Mouse (Mus musculus): ENCODE measurements around the gene Prdm10. TPM values are rescaled to one million over a fixed set of nuclear protein-coding genes. Genes with fewer than 3 reads are reported as not detected.

Gene Prdm10
- polyA plus RNA-seq, 1 experiment = 6.0 TPM

DNA sequence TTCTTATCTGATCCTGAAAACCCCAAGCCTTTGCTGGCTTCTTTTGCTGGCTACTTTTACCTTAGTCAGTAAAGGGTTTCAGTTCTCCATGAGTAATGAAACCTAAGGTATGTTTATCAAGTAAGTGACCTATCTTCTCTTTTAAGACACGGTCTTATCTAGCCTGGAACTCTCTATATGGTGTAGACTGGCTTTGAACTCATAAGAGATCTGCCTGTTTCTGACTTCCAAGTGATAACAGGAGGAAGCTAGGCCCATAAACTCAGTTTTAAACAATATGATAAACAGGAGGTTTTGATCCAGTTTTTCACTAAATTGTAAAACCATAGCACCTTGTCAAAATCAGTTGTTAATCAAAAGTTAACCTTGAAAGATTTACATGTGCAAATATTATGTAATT is 33.5 kb downstream of the Prdm10 start:
- no peak for TF ChIP-seq GATA1 (IDR thresholded peaks at IDR 0.05; ENCODE audit: low read length)

DNA sequence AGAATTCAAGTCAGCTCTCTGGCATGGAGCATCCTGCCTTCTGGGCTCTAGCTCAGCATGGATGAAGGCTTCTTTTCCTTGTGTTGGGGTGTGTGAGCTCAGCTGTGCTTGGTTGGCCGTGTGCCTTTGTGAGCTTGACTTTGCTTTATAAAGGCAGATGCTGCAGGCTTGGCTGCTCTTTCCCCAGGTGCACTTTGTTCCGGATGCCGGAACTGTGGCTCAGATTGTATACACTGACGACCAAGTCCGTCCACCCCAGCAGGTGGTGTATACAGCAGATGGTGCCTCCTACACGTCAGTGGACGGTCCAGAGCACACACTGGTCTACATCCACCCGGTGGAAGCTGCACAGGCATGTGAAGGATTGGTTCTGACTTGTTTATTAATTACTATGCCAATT is 35.6 kb downstream of the Prdm10 start:
- no peak for TF ChIP-seq GATA1 (IDR thresholded peaks at IDR 0.05; ENCODE audit: low read length)

DNA sequence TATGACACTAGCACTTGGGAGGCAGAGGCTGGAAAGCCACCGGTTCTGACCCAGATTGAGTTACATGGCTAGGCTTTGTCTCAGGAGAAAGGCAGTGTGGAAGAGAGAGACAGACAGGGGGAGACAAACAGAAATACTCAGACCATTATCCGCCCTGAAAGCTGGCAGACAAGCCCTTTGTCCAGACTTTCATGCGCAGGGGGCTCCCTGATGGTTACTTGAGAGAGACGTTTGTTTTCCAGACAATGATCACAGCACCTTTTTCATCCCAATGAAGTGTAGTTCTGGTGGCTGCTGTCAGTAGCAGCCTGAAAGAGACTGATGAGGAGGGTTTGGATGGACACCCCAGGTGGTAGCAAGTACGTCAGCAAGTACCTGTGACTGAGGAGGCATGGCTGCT is 38.6 kb downstream of the Prdm10 start:
- no peak for TF ChIP-seq GATA1 (IDR thresholded peaks at IDR 0.05; ENCODE audit: low read length)

DNA sequence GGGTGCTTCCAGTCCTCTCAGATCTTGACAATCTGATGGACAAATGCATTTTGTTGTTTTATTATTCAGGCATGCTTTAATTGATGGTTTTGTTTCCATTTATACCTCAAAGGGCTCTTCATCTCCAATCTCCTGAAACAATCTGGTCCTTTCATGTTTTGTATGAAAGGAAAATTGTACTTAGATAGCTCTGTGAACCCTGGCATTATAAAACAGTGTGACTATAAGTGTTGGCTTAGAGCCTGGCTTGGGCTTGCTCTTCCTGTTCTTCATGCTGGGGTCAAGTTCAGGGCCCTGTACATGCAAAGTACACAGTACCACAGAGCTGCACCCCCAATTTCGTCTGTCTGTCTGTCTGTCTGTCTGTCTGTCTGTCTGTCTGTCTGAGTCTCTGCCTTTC is 40.4 kb downstream of the Prdm10 start:
- TF ChIP-seq GATA1 (IDR thresholded peaks at IDR 0.05; ENCODE audit: low read length) = no peak

DNA sequence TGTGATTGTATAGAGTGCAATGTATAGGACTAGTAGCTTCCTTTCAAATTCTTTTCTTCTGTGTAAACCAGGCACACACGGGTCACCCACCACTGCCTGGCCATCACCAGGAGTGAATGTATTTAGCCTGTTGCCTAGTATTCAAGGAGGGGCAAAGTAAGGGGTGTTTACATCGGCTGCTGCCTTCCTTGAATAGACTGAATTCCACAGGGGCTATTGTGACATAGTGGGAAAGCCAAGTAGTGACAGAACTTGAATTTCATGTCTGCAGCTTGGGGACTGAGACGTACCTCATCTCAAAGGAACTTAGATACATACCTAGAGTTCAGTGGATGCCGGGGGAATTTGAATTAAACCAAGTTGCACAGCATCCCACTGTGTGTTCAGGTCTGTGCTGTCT is 41.2 kb downstream of the Prdm10 start:
- TF ChIP-seq GATA1 (IDR thresholded peaks at IDR 0.05; ENCODE audit: low read length) = no peak

DNA sequence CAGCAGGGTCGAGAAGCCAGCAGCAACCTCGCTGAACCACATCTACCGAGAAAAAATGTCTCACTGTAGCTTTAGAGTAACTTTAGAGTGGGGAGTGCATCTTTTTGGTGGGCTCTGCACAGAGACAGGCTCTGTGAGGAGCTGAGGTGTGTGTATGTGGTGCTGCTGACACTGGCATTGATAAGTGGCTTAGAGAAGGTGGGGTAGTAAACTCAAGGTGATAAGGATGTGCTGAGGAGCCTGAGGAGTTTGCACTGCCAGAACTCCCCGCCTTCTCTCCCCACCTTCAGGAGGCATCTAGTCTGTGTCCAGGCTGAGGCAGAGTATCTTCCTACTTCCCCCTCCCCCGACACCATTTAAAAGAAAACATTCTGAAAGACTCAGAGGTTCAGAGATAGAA is 41.8 kb downstream of the Prdm10 start:
- no peak for TF ChIP-seq GATA1 (IDR thresholded peaks at IDR 0.05; ENCODE audit: low read length)

DNA sequence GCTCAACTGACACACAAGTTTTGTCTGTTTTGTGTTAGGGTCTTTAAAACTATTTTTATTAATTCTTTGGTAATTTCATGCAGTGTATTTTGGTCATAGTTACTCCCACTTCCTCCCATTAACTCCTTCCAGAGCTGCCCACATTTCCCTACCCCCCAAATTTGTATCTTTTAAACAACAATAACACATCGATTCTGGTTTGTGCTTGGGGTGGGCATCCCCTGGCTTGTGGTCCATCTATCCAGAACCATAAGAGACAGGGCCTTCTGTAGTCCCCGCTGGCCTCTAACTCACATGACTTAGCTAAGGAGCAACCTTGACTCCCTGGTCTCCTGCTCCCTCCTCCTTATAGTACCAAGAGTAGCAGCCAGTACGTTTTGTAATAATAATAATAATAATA is 50.5 kb downstream of the Prdm10 start:
- no peak for TF ChIP-seq GATA1 (IDR thresholded peaks at IDR 0.05; ENCODE audit: low read length)

DNA sequence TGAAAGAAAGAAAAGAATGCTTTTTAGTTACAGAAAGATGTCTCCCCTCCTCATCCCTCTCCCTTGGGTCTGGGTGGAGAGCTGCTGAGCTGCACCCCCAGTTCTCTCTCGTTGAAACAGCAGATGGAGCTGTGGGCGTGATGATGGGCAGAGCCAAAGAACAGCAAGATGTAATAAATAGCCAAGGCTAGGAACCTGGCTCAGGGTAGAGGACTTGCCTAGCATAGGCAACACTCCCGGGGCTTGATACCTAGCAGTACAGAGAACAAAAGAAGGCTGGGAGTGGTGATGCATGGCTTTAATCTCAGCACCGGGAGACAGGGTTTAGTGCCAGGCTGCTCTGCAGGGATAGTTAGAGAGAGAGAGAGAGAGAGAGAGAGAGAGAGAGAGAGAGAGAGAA is 50.9 kb downstream of the Prdm10 start:
- no peak for TF ChIP-seq GATA1 (IDR thresholded peaks at IDR 0.05; ENCODE audit: low read length)

DNA sequence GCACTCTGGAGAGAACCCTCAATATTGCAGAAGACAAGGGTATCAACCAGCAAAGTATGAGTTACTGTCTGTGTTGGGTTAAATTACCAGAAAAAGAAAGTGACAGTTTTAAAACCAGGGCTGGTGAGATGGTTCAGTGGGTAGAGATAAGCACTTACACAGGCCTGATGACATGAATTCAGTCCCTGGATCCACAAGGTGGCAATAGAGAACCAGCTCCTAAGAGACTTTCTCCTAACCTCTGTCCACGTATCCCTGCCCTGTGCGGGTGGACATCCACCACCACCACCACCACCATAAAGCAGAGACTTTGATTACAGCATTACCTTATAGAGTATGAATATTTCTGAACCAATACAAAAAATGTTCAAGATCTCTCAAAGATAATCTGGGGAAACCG is 51.6 kb downstream of the Prdm10 start:
- no peak for TF ChIP-seq GATA1 (IDR thresholded peaks at IDR 0.05; ENCODE audit: low read length)

DNA sequence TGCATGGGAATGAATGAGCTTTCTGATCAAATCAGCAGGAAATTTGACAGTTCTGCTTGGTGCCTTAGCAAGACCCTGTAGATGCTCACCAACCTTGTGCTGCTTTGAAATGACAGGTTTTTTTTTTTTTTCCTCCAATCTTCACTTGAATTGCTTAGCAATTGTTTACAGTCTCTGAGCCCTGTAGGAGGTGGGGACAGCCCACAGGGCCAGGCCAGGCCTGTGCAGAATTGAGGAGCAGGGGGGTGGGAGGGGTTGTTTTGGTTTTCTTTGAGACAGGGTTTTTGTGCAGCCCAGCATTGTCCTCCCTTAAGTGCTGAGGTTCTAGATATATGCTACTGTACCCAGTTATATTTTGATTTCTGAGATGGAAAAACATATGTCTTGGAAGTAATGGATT is 52.5 kb downstream of the Prdm10 start:
- TF ChIP-seq GATA1 (IDR thresholded peaks at IDR 0.05; ENCODE audit: low read length) = no peak

DNA sequence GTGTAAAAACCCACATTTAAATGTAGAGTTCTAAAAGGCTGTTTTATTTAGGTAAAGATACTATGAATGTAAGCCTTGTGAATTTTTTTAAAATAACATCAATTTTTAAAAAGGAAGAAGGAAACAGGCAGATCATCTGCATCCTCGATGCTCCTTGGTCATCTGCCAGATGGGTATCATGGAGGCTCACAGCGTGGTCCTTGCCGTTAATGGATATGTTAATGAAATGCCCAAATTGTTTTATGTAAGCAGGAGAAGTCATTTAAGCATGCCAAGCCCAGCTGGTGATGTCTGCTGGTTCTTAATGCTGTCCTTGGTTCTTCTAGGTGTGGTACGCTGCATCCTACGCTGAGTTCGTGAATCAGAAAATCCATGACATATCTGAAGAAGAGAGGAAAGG is 54.7 kb downstream of the Prdm10 start:
- no peak for TF ChIP-seq GATA1 (IDR thresholded peaks at IDR 0.05; ENCODE audit: low read length)

DNA sequence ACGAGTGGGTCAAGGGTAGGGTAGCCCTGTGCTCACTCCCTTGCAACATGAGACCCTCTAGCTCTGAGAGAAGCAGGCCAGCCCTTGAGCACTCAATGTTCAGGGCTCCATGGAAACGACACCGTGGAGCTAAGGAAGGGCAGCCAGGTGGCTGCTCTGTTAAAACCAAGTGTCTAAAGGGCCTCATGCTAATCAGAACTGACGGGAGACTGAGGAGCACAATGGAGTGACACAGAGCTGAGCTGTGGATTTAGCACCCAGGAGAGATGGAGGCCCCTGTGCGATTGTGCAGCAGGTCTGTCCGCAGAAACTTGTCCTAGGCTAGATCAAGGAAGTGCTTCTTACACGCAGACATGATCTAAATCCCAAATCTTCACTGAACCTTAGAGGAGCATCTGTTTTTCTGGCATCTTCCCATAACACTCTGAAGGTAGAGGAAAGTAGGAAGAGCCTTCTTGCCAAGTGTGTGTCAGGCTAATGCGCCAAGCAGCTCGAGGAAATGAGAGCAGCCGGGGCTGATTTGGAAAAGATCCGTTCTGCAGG is 64.0 kb downstream of the Prdm10 start:
- no peak for TF ChIP-seq GATA1 (IDR thresholded peaks at IDR 0.05; ENCODE audit: low read length)

DNA sequence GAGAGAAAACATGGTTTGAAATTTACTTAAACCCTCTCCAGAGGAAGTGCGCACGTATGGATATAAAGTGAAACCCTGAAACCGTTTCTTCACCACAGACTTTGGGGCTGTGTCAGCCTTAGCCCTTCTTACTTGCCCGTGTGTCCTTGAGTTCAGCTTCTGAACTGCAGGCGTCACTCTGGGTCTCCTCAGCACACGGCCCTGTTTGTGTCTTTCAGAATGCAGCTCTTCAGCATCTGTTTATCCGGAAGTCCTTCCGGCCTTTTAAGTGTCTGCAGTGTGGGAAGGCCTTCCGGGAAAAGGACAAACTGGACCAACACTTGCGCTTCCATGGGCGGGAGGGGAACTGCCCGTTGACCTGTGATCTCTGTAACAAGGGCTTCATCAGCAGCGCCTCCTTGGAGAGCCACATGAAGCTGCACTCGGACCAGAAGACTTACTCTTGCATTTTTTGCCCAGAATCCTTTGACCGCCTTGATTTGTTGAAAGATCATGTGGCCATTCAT is 66.3 kb downstream of the Prdm10 start:
- no peak for TF ChIP-seq GATA1 (IDR thresholded peaks at IDR 0.05; ENCODE audit: low read length)

DNA sequence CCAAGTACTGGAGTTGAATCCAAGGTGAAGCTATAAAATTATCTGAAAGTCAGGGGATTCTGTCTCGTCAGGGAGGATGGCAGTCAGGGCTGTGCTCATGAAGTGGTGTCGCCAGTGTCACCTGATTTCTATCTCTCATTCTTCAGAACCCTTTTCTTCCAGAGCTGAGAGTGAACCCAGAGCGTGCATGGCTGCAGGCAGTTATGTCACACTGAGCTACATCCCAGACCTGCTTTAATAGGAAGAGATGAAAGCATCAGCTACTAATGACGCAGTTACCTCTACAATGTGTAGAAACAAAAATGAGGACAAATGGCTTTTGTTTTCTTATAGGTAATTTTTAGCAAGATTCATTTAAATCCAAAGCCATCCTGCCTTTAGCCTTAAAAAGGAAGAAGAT is 68.1 kb downstream of the Prdm10 start:
- TF ChIP-seq GATA1 (IDR thresholded peaks at IDR 0.05; ENCODE audit: low read length) = no peak

DNA sequence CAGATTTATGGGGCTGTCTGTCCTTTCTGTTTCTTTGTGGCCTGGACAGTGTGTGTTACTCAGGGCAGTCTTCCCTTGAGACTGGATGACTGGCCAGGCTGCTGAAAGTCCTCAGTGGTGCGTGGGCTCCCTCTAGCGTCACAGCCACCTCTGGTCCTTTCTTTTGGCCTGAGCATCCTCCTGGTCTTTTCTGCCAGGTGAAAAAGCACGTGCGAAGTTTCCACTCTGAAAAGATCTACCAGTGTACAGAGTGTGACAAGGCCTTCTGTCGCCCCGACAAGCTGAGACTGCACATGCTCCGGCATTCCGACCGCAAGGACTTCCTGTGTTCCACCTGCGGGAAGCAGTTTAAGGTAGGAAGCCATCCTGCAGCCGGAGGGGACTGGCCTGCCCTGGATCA is 68.6 kb downstream of the Prdm10 start:
- no peak for TF ChIP-seq GATA1 (IDR thresholded peaks at IDR 0.05; ENCODE audit: low read length)

DNA sequence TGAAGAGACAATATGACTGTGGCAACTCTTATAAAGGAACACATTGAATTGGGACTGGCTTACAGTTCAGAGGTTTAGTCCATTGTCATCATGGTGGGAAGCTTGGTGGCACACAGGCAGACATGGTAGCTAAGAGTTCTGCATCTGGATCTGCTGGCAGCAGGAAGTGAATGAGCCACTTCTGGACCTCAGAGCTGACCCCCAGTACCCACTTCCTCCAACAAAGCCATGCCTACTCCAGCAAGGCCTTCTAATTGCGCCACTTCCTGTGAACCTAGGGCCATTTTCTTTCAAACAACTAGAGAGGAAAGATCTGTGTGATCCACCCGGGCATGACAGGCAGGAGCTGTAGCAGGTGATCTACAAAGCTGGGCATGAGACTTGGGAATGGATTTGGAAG is 72.4 kb downstream of the Prdm10 start:
- no peak for TF ChIP-seq GATA1 (IDR thresholded peaks at IDR 0.05; ENCODE audit: low read length)

DNA sequence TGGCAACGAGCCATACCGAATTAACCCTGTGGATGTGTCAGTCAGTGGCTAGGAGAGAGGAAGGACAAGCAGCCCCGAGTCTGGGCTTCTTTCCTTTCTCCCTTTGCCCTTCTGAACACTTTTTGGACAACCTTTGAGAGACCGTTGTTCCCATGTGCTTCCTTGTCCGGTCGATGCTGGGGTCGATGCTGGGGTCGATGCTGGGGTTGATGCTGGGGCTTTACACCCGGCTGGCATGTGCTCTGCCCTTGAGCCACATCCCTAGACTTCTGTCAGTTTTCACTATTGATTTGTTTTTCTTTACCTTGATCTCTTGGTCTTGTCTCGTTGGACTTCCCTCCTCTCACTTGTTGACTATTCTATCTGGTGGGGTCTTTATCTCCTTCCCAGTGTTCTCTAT is 73.2 kb downstream of the Prdm10 start:
- no peak for TF ChIP-seq GATA1 (IDR thresholded peaks at IDR 0.05; ENCODE audit: low read length)

DNA sequence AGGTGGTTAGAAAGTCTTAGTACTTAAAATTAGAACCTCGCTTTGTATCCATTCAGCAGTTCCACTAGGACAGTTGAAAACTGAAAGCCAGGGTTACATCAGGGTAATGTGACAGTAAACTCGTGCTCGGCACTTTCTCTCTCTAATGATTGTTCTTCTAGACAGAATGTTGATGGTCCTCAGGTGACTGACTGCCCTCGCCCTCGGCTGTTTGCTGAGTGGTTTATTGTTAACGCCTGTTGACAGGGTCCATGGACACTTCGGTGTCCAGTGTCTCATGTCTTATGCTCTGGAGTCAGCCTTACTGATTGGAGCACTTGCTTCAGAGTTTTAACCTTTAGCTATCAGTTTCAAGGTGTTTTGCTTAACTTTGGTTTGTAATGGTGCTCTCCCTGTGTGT is 73.7 kb downstream of the Prdm10 start:
- TF ChIP-seq GATA1 (IDR thresholded peaks at IDR 0.05; ENCODE audit: low read length) = no peak
